Mouse (Mus musculus): ENCODE measurements around the gene Ptpn5. TPM values are rescaled to one million over a fixed set of nuclear protein-coding genes. Genes with fewer than 3 reads are reported as not detected.

Gene Ptpn5
- polyA plus RNA-seq, 1 experiment from 2014 or later = 190 TPM

DNA sequence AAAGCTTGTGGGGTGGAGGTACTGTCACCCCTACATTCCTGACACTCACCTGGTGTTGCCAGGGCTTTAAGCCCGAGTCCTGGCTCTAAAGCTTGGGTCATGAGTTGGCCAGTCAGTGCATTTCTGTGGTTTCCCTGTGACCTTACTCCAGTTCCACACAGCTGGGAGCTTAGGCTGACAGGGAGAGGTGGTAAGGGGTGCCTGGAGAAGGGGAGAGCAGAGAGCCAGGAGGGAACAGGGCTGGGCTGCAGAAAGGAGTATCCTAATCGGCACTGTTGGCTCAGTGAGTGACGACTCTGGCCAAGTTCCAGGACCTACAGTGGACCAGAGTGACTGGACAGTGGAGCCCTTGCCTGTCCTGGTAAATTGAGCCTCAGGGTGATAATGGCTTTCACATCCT lies 81.2 kb downstream of the Ptpn5 start:
- Histone ChIP-seq H3K27me3 (no peaks in the 10 kb centered on the region), H3K4me1 (replicated peaks) (peaks cover 22% of the 10 kb centered on the region), H3K36me3 (no peaks in the 10 kb centered on the region), H3K4me3 (no peak overlapping the region), H3K4me2 (peak overlapping the region; percentile 82), H3K9me3 (no peaks in the 10 kb centered on the region), H3K27ac (replicated peaks) (peak overlapping the region; percentile 54), H3K9ac (no peak overlapping the region)
- ATAC-seq (ENCODE audit: low FRiP score, low read depth) = no peak
- 31% methylated on average over 3 of the region's 3 CpGs for WGBS

DNA sequence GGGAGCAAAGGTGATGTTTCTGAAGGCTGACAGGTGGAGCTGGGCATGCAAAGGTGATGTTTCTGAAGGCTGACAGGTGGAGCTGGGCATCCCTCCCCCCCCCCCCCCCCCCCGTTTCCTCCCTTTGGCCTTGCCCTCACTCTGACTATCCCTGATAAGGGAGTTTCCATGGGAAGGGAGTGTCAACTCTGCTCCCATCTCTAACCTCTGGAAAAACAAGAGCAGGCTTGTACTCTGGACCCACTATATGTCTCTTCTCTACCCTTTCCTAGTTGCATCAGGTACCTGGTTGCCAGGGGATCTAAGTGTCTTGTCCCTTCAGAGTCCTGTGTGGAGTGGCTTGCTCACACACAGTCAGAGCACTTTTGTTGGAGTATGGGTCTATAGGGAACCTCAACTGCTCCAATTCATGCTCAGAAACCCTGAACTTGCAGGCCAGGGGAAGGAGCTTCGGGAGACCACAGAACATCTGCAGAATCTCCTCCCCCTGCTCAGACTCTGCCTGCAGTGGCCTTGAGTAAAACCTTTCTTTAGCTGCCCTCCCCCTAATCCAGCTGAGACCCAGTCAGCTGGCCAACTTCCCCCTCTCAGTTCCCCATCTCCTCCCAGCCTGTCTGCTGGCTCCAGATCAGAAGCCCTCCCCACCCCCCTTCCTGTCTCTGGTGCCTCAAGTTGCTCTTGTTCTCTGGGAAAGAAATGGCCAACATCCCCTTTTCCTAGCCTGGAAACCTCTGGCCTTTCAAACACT lies 81.9 kb downstream of the Ptpn5 start:
- Histone ChIP-seq H3K4me1 (replicated peaks) (peaks cover 22% of the 10 kb centered on the region), H3K9me3 (no peaks in the 10 kb centered on the region), H3K27me3 (no peaks in the 10 kb centered on the region), H3K27ac (replicated peaks) (peak overlapping the region; percentile 90), H3K36me3 (no peaks in the 10 kb centered on the region), H3K4me2 (peak overlapping the region; percentile 82), H3K4me3 (peak overlapping the region; percentile 92), H3K9ac (peak overlapping the region; percentile 93; the same call in 1 of the 2 replicates)
- WGBS = 20% methylated on average over 2 of the region's 2 CpGs
- no peak for ATAC-seq (ENCODE audit: low FRiP score, low read depth)

DNA sequence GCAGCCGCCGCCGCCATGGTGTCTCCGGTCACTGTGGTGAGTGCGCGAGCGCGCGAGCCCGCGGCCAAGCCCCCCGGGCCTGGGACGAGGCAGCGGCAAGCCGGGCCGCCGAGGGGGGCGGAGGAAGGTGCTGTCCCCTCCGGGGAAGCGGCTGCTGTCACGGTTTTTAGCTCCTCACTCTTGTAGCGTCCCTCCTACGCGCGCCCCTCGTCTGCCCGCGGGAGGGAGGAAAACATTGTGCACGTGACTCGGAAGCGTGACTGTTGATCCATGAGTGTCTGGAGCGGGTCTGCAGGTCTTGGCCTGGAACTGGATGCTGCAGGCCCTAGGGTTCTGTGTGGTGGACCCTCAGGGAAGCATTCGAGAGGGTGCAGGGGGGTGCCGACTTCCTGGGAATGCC lies 82.7 kb downstream of the Ptpn5 start:
- Histone ChIP-seq H3K27ac (replicated peaks) (peak overlapping the region; percentile 90), H3K9ac (peak overlapping the region; percentile 93), H3K36me3 (no peaks in the 10 kb centered on the region), H3K9me3 (no peaks in the 10 kb centered on the region), H3K4me3 (peak overlapping the region; percentile 92), H3K27me3 (no peaks in the 10 kb centered on the region), H3K4me1 (replicated peaks) (peaks cover 22% of the 10 kb centered on the region), H3K4me2 (peak overlapping the region; percentile 82)
- ATAC-seq (ENCODE audit: low FRiP score, low read depth) = peak; percentile 69; the same call in 1 of the 2 replicates
- 1% methylated on average over 30 of the region's 34 CpGs for WGBS

DNA sequence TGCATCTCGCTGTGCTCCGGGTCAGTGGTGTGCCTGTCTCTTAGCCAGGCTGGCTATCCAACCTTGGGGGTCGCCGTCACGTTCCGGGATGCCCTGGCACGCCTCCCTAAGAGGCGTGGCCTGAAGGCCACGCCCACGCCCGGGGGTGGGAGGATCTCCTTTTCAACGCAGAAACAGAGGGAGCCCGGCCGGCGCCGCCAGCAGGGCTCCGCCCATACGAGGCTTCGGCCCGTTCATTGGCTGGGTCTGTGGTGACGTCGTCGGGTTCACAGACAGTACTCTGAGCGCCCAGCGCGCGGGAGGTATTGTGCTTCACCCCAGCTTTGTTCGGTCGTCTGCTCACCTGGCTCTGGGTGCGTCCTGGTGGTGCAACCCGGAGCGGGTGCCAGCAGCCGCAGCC lies 83.1 kb downstream of the Ptpn5 start, which contains the start of gene Tmem86a:
Gene Tmem86a (plus strand): TSS at position 236 of the 400 bp plus-strand sequence.
- Histone ChIP-seq H3K9me3 (no peaks in the 10 kb centered on the region), H3K4me2 (peak within 1 kb of the TSS; percentile 82)
- WGBS = 0% methylated on average over 33 of the region's 33 CpGs

DNA sequence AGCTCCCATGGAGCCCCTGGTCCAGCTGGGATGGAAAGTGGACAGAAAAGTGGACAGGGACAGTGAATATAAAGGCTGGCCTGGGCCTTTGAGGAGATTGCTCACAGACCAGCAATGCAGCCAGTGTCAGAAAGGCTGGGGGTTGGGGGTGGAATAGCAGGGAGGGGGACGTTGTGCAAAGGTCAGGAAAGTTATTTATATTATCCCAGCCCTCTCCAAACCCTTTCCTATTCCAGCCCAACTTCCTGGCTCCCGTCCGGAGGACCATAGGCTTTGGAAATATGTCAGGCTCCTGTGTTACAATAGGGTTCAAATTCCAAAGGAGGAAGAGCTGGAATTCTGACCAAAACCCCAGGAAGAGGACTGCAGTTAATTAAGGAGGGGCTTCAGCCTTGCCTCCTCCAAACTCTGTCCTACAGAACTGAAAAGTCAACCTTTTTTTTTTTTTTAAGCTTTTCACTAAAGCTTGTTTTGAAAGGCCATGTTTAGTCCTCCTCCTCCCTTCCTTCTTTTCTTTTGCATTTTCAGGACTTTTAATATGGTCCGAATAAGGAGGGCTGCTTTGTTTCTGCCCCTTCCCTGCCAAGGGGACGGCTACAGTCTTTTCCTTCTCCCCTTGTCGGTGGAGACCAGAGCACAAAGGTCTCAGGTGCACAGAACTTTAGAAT lies 90.5 kb downstream of the Ptpn5 start:
- Histone ChIP-seq H3K4me1 (replicated peaks) (no peaks in the 10 kb centered on the region), H3K9ac (no peak overlapping the region), H3K9me3 (no peaks in the 10 kb centered on the region), H3K4me3 (no peak overlapping the region), H3K36me3 (no peaks in the 10 kb centered on the region), H3K4me2 (no peak overlapping the region), H3K27ac (replicated peaks) (no peak overlapping the region), H3K27me3 (no peaks in the 10 kb centered on the region)
- 59% methylated on average over 6 of the region's 6 CpGs for WGBS
- ATAC-seq (ENCODE audit: low FRiP score, low read depth) = no peak

More for the DNA sequence above, 83.1 kb downstream of the Ptpn5 start, which contains the start of gene Tmem86a:
- Histone ChIP-seq H3K4me3 (peak within 1 kb of the TSS; percentile 92), H3K36me3 (no peaks in the 10 kb centered on the region), H3K4me1 (replicated peaks) (peaks cover 22% of the 10 kb centered on the region), H3K9ac (peak within 1 kb of the TSS; percentile 93), H3K27ac (replicated peaks) (peak within 1 kb of the TSS; percentile 90), H3K27me3 (no peaks in the 10 kb centered on the region)
- peak; percentile 99 for ATAC-seq (ENCODE audit: low FRiP score, low read depth)

DNA sequence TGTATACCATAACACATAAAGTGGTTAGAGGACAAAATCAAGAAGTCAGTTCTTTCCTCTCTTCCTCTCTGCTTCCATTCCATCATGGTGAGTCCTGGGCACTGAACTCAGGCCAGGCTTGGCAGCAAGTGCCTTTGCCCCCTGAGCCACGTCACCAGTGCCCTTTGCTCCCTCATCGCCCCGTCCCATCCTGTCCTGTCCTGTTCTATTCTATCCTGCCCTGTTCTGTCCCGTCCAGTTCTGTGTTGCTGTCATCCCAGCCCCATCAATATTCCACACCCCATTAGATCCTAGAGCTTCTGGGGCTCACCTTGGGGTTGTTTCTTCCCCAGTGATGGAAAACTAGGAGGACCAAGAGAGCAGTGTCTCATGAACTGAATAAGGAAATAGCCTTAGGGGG lies 91.4 kb downstream of the Ptpn5 start:
- Histone ChIP-seq H3K27me3 (no peaks in the 10 kb centered on the region), H3K4me1 (replicated peaks) (no peaks in the 10 kb centered on the region), H3K4me2 (no peak overlapping the region), H3K36me3 (no peaks in the 10 kb centered on the region), H3K9ac (no peak overlapping the region), H3K9me3 (no peaks in the 10 kb centered on the region), H3K4me3 (no peak overlapping the region), H3K27ac (replicated peaks) (no peak overlapping the region)
- ATAC-seq (ENCODE audit: low FRiP score, low read depth) = no peak
- WGBS = 70% methylated on average over 4 of the region's 4 CpGs

DNA sequence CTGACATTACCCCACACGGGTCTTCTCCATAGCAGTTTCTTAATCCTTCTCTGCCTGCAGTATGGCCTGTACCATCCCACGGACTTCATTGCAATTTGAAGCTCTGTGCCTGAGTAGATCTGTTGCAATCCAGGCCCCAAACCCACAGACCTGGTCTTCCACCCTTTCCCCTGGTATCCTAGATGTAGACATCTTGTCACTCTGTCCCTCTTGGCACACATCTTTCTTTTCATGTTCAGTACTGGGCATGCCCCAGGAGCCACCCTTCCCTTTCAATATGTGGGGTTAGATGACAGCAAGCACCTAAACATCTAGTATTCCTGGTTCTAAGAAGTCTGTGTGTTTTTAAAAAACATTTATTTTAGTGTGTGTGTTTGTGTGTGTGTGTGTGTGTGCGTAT lies 91.8 kb downstream of the Ptpn5 start:
- Histone ChIP-seq H3K9ac (no peak overlapping the region), H3K4me2 (no peak overlapping the region), H3K4me3 (no peak overlapping the region), H3K36me3 (no peaks in the 10 kb centered on the region), H3K4me1 (replicated peaks) (no peaks in the 10 kb centered on the region), H3K9me3 (no peaks in the 10 kb centered on the region), H3K27me3 (no peaks in the 10 kb centered on the region), H3K27ac (replicated peaks) (no peak overlapping the region)
- 82% methylated on average over 3 of the region's 3 CpGs for WGBS
- ATAC-seq (ENCODE audit: low FRiP score, low read depth) = no peak

DNA sequence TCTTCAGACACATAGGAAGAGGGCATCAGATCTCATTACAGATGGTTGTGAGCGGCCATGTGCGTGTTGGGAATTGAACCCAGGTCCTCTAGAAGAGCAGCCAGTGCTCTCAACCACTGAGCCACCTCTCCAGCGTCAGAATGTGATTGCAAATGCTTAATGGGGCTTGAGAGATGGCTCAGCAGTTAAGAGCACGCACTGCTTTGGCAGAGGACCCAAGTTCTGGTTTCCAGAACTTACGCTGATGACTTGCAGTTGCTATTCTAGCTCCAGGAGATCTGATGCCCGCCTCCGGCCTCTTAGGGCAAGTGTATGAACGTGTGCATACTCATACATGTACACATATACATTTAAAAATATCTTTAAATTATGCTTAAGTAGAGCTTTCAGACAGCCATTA lies 98.1 kb downstream of the Ptpn5 start:
- no peak for ATAC-seq (ENCODE audit: low FRiP score, low read depth)
- Histone ChIP-seq H3K4me2 (no peak overlapping the region), H3K4me3 (no peak overlapping the region), H3K4me1 (replicated peaks) (no peaks in the 10 kb centered on the region), H3K27ac (replicated peaks) (no peak overlapping the region), H3K36me3 (no peaks in the 10 kb centered on the region), H3K27me3 (no peaks in the 10 kb centered on the region), H3K9ac (no peak overlapping the region), H3K9me3 (no peaks in the 10 kb centered on the region)
- WGBS = 79% methylated on average over 8 of the region's 8 CpGs

DNA sequence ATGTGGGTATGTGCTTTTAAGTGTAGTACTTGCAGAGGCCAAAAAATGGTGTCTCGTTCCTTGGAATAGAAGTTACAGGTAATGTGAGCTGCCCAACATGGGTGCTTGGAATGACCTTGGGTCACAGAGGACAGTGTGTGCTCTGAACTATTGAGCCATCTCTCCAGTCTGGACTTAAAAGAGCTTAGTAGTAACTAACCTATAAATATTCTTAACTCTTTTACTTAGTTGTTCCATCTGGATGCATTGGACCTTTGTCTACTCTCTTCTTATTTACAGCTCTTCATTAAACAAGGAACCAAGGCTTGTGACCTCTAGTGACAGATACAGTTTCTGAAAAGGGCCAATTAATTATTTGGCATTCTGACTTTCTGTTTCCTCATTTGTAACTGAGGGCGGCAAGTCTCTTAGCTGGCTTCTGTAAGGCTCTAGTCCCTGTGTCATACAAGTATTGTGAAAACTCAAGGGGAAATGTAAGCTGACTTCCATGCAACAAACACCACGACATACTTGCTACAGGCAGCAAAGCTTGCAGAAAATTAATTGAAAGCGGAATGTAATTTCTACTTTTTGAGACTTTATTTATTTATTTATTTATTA lies 98.6 kb downstream of the Ptpn5 start:
- no peak overlapping the region for H3K4me3 ChIP-seq
- H3K27ac ChIP-seq (replicated peaks) = no peak overlapping the region
- H3K27me3 ChIP-seq = no peaks in the 10 kb centered on the region
- H3K4me1 ChIP-seq (replicated peaks) = no peaks in the 10 kb centered on the region
- no peaks in the 10 kb centered on the region for H3K9me3 ChIP-seq
- no peak overlapping the region for H3K9ac ChIP-seq
- H3K4me2 ChIP-seq = no peak overlapping the region
- no peaks in the 10 kb centered on the region for H3K36me3 ChIP-seq
- 88% methylated on average over 4 of the region's 4 CpGs for WGBS
- no peak for ATAC-seq (ENCODE audit: low FRiP score, low read depth)

DNA sequence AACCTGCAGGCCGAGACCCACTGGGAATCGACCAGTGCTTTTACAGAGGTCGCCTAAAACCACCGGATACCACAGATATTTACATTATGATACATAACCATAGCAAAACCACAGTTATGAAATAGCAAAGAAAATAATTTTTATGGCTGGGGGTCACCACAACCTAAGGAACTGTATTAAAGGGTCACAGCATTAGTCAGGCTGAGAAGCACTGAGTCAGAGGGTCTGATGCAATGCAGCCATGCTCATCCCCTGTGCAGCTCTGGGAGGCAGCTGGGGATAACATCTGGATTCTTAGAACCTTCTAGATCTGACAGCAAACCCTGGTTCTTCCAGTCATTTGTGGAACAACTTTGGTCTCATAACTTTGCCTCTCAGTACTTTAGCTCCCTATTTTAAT lies 102.1 kb downstream of the Ptpn5 start:
- WGBS = 88% methylated on average over 4 of the region's 4 CpGs
- ATAC-seq (ENCODE audit: low FRiP score, low read depth) = no peak
- no peak overlapping the region for H3K27ac ChIP-seq (replicated peaks)
- no peak overlapping the region for H3K4me3 ChIP-seq
- no peaks in the 10 kb centered on the region for H3K27me3 ChIP-seq
- no peaks in the 10 kb centered on the region for H3K4me1 ChIP-seq (replicated peaks)
- H3K4me2 ChIP-seq = no peak overlapping the region
- H3K36me3 ChIP-seq = no peaks in the 10 kb centered on the region
- H3K9ac ChIP-seq = no peak overlapping the region
- H3K9me3 ChIP-seq = no peaks in the 10 kb centered on the region

DNA sequence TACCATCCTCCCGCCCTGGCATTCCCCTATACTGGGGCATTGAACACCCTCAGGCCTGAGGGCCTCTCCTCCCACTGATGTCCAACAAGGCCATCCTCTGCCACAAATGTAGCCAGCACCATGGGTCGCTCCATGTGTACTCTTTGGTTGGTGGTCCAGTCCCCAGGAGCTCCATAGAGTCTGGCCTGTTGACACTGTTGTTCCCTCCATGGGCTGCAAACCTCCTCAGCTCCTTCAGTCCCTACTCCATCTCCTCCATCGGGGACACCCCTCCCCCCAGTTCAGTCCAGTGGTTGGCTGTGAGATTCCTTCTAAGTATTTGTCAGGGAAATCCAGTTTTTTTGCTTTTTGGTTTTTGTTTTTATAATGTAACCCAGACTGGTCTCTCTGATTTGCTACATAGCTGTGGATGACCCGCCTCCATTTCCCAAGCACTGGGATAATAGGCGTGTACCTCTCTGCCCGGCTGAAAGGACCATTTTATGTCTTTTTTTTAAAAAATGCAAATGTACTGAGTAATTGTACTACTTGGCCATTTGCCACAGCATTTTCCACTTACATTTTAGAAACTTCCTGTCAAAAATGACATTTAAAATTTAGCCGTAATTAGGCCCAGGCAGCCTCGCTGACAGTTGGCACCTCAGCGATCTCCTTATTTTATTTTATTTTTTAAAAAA lies 102.8 kb downstream of the Ptpn5 start:
- no peaks in the 10 kb centered on the region for H3K27me3 ChIP-seq
- no peak overlapping the region for H3K9ac ChIP-seq
- H3K27ac ChIP-seq (replicated peaks) = no peak overlapping the region
- 80% methylated on average over 9 of the region's 9 CpGs for WGBS
- ATAC-seq (ENCODE audit: low FRiP score, low read depth) = no peak
- H3K4me2 ChIP-seq = no peak overlapping the region
- no peak overlapping the region for H3K4me3 ChIP-seq
- no peaks in the 10 kb centered on the region for H3K9me3 ChIP-seq
- no peaks in the 10 kb centered on the region for H3K4me1 ChIP-seq (replicated peaks)
- H3K36me3 ChIP-seq = no peaks in the 10 kb centered on the region

All from hindbrain, embryonic 15.5 days (tissue).